Mouse (Mus musculus) heart, embryonic 10.5 days (tissue): ENCODE results near the gene Cdx2. TPM values are rescaled to one million over a fixed set of nuclear protein-coding genes. Genes with fewer than 3 reads are reported as not detected.

Experiments used
- DNase-seq: peaks from one replicate; pipeline ENCODE4 v3.0.0-alpha.2; 2017; ENCODE audit warnings: low spot score
- H3K27ac ChIP-seq: fragments of 300-500 bp; sonication (generic); 2 replicates; pipeline ENCODE4 v1.5.1; 2016; ENCODE audit warnings: mild to moderate bottlenecking
- H3K27me3 ChIP-seq: fragments of 300-500 bp; sonication (generic); 2 replicates; pipeline ENCODE4 v1.6.1; 2016; ENCODE audit warnings: mild to moderate bottlenecking; ENCODE audit not compliant: poor library complexity, insufficient read depth, severe bottlenecking
- H3K36me3 ChIP-seq: fragments of 300-500 bp; sonication (generic); 2 replicates; pipeline ENCODE4 v1.6.1; 2016; ENCODE audit warnings: mild to moderate bottlenecking, moderate library complexity
- H3K4me1 ChIP-seq: fragments of 300-500 bp; sonication (generic); 2 replicates; pipeline ENCODE4 v1.6.1; 2016; ENCODE audit warnings: mild to moderate bottlenecking
- H3K4me3 ChIP-seq: fragments of 300-500 bp; sonication (generic); 2 replicates; pipeline ENCODE4 v1.5.1; 2016; ENCODE audit warnings: mild to moderate bottlenecking, moderate library complexity
- H3K9me3 ChIP-seq: fragments of 300-500 bp; sonication (generic); 2 replicates; pipeline ENCODE4 v1.6.1; 2016; ENCODE audit warnings: mild to moderate bottlenecking, moderate library complexity
- WGBS: fragments of 180-500 bp; shearing (Covaris S2); methylation state at CpG from one replicate; pipeline ENCODE4 v1.1.7; 2016; 5-methylcytosine and 5-hydroxymethylcytosine counted together
- polyA plus RNA-seq: library from polyadenylated mRNA; unstranded; fragments of >200 nt; fragmentation: Nextera tagmentation; extraction: Ambion mirVana; gene quantifications from 2 replicates; pipeline ENCODE4 v1.2.1, GENCODE M21; 2016

Cdx2 gene
- polyA plus RNA-seq, 1 experiment from 2014 or later: not detected

GRCm38 (mm10) chr5:147299255-147300000 is 7.6 kb downstream of the Cdx2 start:
- DNase-seq: peak; percentile 80
- Histone ChIP-seq H3K27ac (0 out of 2 replicates have a peak overlapping the region, but pooled peaks have one; percentile 25), H3K36me3 (no peaks in the 10 kb centered on the region), H3K4me1 (peaks cover 20% of the 10 kb centered on the region), H3K4me3 (peak overlapping the region; percentile 53), H3K27me3 (peaks cover 97% of the 10 kb centered on the region), H3K9me3 (no peaks in the 10 kb centered on the region)
- WGBS: under 1% methylated on average over 41 of the region's 41 CpGs

- no peak for DNase-seq
- Histone ChIP-seq H3K27me3 (peaks cover 97% of the 10 kb centered on the region), H3K4me3 (no peak overlapping the region), H3K36me3 (no peaks in the 10 kb centered on the region), H3K27ac (no peak overlapping the region), H3K4me1 (peaks cover 32% of the 10 kb centered on the region), H3K9me3 (no peaks in the 10 kb centered on the region)
- 46% methylated on average over 5 of the region's 5 CpGs for WGBS
Measured at GRCm38 (mm10) chr5:147297249-147297648, 9.8 kb downstream of the Cdx2 start.

GRCm38 (mm10) chr5:147294121-147294520 is 12.9 kb downstream of the Cdx2 start:
- peaks cover 16% of the 10 kb centered on the region for H3K4me1 ChIP-seq
- no peaks in the 10 kb centered on the region for H3K36me3 ChIP-seq
- no peak for DNase-seq
- peaks cover 80% of the 10 kb centered on the region for H3K27me3 ChIP-seq
- 9% methylated on average over 20 of the region's 20 CpGs for WGBS
- no peak overlapping the region for H3K4me3 ChIP-seq
- H3K9me3 ChIP-seq: no peaks in the 10 kb centered on the region
- H3K27ac ChIP-seq: no peak overlapping the region

GRCm38 (mm10) chr5:147293127-147293910 is 13.8 kb downstream of the Cdx2 start:
- peak; percentile 90 for DNase-seq
- H3K27me3 ChIP-seq: peaks cover 72% of the 10 kb centered on the region
- H3K27ac ChIP-seq: no peak overlapping the region
- WGBS: 16% methylated on average over 18 of the region's 18 CpGs
- H3K4me1 ChIP-seq: peaks cover 16% of the 10 kb centered on the region
- H3K4me3 ChIP-seq: no peak overlapping the region
- no peaks in the 10 kb centered on the region for H3K36me3 ChIP-seq
- no peaks in the 10 kb centered on the region for H3K9me3 ChIP-seq

GRCm38 (mm10) chr5:147292506-147293120 is 14.5 kb downstream of the Cdx2 start:
- WGBS: 29% methylated on average over 13 of the region's 13 CpGs
- Histone ChIP-seq H3K27me3 (peaks cover 66% of the 10 kb centered on the region), H3K4me1 (peaks cover 16% of the 10 kb centered on the region), H3K9me3 (no peaks in the 10 kb centered on the region), H3K27ac (no peak overlapping the region), H3K36me3 (no peaks in the 10 kb centered on the region), H3K4me3 (no peak overlapping the region)
- DNase-seq: no peak

GRCm38 (mm10) chr5:147291764-147292505 is 15.1 kb downstream of the Cdx2 start:
- Histone ChIP-seq H3K9me3 (no peaks in the 10 kb centered on the region), H3K27me3 (peaks cover 66% of the 10 kb centered on the region), H3K27ac (no peak overlapping the region), H3K4me3 (no peak overlapping the region), H3K36me3 (no peaks in the 10 kb centered on the region), H3K4me1 (peaks cover 16% of the 10 kb centered on the region)
- no peak for DNase-seq
- 25% methylated on average over 16 of the region's 16 CpGs for WGBS

- peaks cover 49% of the 10 kb centered on the region for H3K27me3 ChIP-seq
Measured at GRCm38 (mm10) chr5:147284365-147284764, 22.7 kb downstream of the Cdx2 start.

GRCm38 (mm10) chr5:147277547-147277925 is 29.5 kb downstream of the Cdx2 start:
- Histone ChIP-seq H3K4me3 (no peak overlapping the region), H3K4me1 (0 out of 2 replicates have a peak, but pooled peaks cover 3% of the 10 kb centered on the region), H3K27ac (no peak overlapping the region), H3K9me3 (no peaks in the 10 kb centered on the region), H3K27me3 (peaks cover 96% of the 10 kb centered on the region), H3K36me3 (no peaks in the 10 kb centered on the region)
- WGBS: 2% methylated on average over 13 of the region's 13 CpGs
- no peak for DNase-seq

More at GRCm38 (mm10) chr5:147284365-147284764, 22.7 kb downstream of the Cdx2 start:
- DNase-seq: no peak
- no peak overlapping the region for H3K4me3 ChIP-seq
- no peak overlapping the region for H3K27ac ChIP-seq
- H3K4me1 ChIP-seq: no peaks in the 10 kb centered on the region
- 68% methylated on average over 4 of the region's 4 CpGs for WGBS
- H3K9me3 ChIP-seq: no peaks in the 10 kb centered on the region
- H3K36me3 ChIP-seq: no peaks in the 10 kb centered on the region

GRCm38 (mm10) chr5:147276701-147277546 is 30.1 kb downstream of the Cdx2 start:
- 1% methylated on average over 18 of the region's 18 CpGs for WGBS
- Histone ChIP-seq H3K27me3 (peaks cover 100% of the 10 kb centered on the region), H3K27ac (no peak overlapping the region), H3K4me3 (no peak overlapping the region), H3K36me3 (no peaks in the 10 kb centered on the region), H3K4me1 (0 out of 2 replicates have a peak, but pooled peaks cover 3% of the 10 kb centered on the region), H3K9me3 (no peaks in the 10 kb centered on the region)
- DNase-seq: no peak

- Histone ChIP-seq H3K4me3 (no peak overlapping the region), H3K27me3 (peaks cover 100% of the 10 kb centered on the region), H3K36me3 (no peaks in the 10 kb centered on the region), H3K4me1 (0 out of 2 replicates have a peak, but pooled peaks cover 3% of the 10 kb centered on the region), H3K27ac (no peak overlapping the region), H3K9me3 (no peaks in the 10 kb centered on the region)
- no peak for DNase-seq
- WGBS: 11% methylated on average over 3 of the region's 3 CpGs
Measured at GRCm38 (mm10) chr5:147275761-147276160, 31.3 kb downstream of the Cdx2 start.

GRCm38 (mm10) chr5:147274174-147275141 is 32.6 kb downstream of the Cdx2 start:
- DNase-seq: no peak
- H3K36me3 ChIP-seq: no peaks in the 10 kb centered on the region
- no peak overlapping the region for H3K4me3 ChIP-seq
- H3K27me3 ChIP-seq: peaks cover 100% of the 10 kb centered on the region
- no peak overlapping the region for H3K27ac ChIP-seq
- 1% methylated on average over 48 of the region's 48 CpGs for WGBS
- H3K9me3 ChIP-seq: no peaks in the 10 kb centered on the region
- H3K4me1 ChIP-seq: peaks cover 11% of the 10 kb centered on the region
